Mouse (Mus musculus) limb, embryonic 10.5 days (tissue): Measurements from ENCODE around the gene Tecpr1. TPM values are rescaled to one million over a fixed set of nuclear protein-coding genes. Genes with fewer than 3 reads are reported as not detected.

Experiments
- DNase-seq: peaks from one replicate; pipeline ENCODE4 v3.0.0-alpha.2; 2017; ENCODE audit warnings: low spot score
- H3K27ac ChIP-seq: fragments of 300-500 bp; sonication (generic); 2 replicates; pipeline ENCODE4 v1.5.1; 2016; ENCODE audit warnings: mild to moderate bottlenecking
- H3K27me3 ChIP-seq: fragments of 300-500 bp; sonication (generic); 2 replicates; pipeline ENCODE4 v1.6.1; 2016; ENCODE audit warnings: low read depth, mild to moderate bottlenecking; ENCODE audit not compliant: poor library complexity, severe bottlenecking
- H3K36me3 ChIP-seq: fragments of 300-500 bp; sonication (generic); 2 replicates; pipeline ENCODE4 v1.6.1; 2016; ENCODE audit warnings: mild to moderate bottlenecking, moderate library complexity
- H3K4me1 ChIP-seq: fragments of 300-500 bp; sonication (generic); 2 replicates; pipeline ENCODE4 v1.6.1; 2016
- H3K4me3 ChIP-seq: fragments of 300-500 bp; sonication (generic); 2 replicates; pipeline ENCODE4 v1.5.1; 2016; ENCODE audit warnings: mild to moderate bottlenecking, moderate library complexity
- H3K9me3 ChIP-seq: fragments of 300-500 bp; sonication (generic); replicated peaks from 2 replicates; pipeline ENCODE4 v1.6.1; 2016; ENCODE audit warnings: mild to moderate bottlenecking
- WGBS: fragments of 180-500 bp; shearing (Covaris S2); methylation state at CpG from one replicate; pipeline ENCODE4 v1.1.7; 2016; 5-methylcytosine and 5-hydroxymethylcytosine counted together
- polyA plus RNA-seq: library from polyadenylated mRNA; unstranded; fragments of >200 nt; fragmentation: Nextera tagmentation; extraction: Ambion mirVana; gene quantifications from 2 replicates; pipeline ENCODE4 v1.2.1, GENCODE M21; 2016

Gene Tecpr1
- polyA plus RNA-seq, 1 experiment from 2014 or later, result 21.0 TPM

DNA sequence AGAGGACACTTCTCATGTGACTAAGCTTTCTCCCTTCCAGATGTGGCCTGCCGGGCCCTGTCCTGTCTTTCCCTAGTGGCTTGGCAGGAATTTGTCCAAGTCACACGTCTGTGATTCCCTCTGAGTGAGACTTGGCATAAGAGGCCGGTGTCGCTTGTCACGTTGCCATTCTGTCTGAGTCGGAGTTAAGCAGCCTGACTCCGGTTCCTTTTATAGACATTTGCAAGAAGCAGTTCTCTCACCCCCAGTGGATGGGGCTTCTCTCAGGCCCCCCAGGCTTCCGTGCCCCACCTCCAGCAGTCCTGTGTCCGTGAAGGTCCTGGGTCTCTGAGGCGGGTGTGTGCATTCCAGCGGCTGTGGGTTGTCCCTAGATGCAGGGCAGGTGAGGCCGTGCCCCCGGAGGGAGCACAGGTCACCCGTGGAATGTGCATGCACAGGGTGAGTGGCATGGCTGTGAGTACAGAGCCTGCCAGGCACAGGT, 34.8 kb upstream of the Tecpr1 start:
- peaks cover 56% of the 10 kb centered on the region for H3K36me3 ChIP-seq
- WGBS, result 44% methylated on average over 14 of the region's 14 CpGs

DNA sequence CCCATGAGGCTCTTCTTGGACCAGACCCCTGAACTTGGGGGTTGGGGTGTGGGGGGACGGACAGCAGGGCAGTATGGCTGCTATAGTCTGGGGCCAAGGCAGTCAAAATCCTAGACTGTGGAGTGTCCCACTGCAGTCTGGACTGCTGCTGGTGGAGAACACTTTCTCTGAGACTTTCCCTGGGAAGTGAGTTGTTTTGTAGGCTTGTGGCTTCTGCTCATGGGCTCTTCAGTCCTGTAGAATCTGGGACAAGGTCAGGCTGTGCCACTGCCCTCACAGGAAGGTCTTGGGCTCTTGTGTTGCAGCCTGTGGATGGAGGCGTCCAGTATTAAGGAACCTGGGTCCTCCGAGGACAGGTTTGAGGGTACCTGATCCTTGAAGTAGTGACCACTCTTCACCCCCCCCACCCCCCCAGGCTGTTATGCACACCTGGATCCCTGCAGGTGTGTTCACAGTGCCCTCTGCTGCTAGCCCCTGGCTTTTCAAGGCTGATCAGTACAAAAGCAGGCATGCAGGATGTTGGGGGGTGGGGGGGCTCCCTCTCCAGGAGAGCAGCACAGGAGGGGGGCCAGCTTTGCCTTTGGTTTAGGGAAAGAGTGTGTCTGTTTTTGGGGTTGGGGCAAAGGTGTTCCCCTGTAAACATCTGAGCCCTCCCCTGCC, 34.2 kb upstream of the Tecpr1 start:
- peak overlapping the region; percentile 99 for H3K4me3 ChIP-seq
- no peak for DNase-seq
- 73% methylated on average over 3 of the region's 3 CpGs for WGBS
- peaks cover 54% of the 10 kb centered on the region for H3K4me1 ChIP-seq
- peaks cover 51% of the 10 kb centered on the region for H3K36me3 ChIP-seq
- H3K27ac ChIP-seq, result peak overlapping the region; percentile 98
- H3K9me3 ChIP-seq, result no peaks in the 10 kb centered on the region
- H3K27me3 ChIP-seq, result no peaks in the 10 kb centered on the region

More for the DNA sequence above, 34.8 kb upstream of the Tecpr1 start:
- Histone ChIP-seq H3K27me3 (no peaks in the 10 kb centered on the region), H3K27ac (peak overlapping the region; percentile 98; the same call in 1 of the 2 replicates), H3K9me3 (no peaks in the 10 kb centered on the region), H3K4me3 (peak overlapping the region; percentile 99), H3K4me1 (peaks cover 54% of the 10 kb centered on the region)
- DNase-seq, result no peak

DNA sequence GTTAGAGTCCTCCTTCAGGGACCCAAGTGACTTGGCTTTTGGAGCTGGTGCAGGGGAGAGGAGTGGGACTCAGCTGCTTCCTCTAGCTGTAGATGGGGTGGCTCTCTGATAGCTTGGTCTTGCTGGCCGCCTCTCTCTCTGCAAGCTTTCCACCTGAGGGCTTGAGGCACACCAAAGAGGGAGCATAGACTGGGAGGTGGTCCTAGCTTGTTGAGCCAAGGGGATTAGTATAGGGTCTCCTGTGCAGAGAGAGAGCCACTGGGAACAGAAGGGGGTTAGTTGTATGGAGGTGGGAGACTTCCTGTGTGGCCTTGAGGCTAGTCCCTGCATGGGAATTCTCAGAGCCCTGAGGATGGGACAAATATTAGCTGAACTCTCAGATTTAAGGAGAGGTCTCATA, 33.5 kb upstream of the Tecpr1 start:
- DNase-seq, result no peak
- Histone ChIP-seq H3K4me1 (peaks cover 50% of the 10 kb centered on the region), H3K27ac (peak overlapping the region; percentile 98), H3K27me3 (no peaks in the 10 kb centered on the region), H3K36me3 (peaks cover 47% of the 10 kb centered on the region), H3K4me3 (peak overlapping the region; percentile 99), H3K9me3 (no peaks in the 10 kb centered on the region)
- WGBS, result 58% methylated on average over 1 of the region's 1 CpGs

DNA sequence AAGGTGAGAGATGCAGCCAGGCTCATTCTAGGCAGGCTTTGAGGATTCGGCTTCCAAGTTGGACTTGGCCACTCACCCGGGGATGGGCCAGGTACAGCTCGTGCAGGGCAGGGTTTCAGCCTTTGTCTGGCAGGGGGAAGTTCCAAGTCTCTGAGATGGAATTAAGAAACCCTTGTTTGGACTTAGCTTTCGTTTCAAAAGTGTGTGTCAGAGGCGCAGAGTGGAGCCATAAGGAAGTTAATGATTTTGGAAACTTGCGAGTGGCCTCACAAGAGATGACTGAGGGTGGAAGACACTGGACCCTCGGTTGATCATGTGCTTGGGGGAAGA, 33.1 kb upstream of the Tecpr1 start:
- 20% methylated on average over 7 of the region's 7 CpGs for WGBS
- H3K4me1 ChIP-seq, result peaks cover 46% of the 10 kb centered on the region
- no peaks in the 10 kb centered on the region for H3K9me3 ChIP-seq
- H3K27me3 ChIP-seq, result no peaks in the 10 kb centered on the region
- peak overlapping the region; percentile 98 for H3K27ac ChIP-seq
- peaks cover 43% of the 10 kb centered on the region for H3K36me3 ChIP-seq
- peak overlapping the region; percentile 99 for H3K4me3 ChIP-seq
- no peak for DNase-seq

DNA sequence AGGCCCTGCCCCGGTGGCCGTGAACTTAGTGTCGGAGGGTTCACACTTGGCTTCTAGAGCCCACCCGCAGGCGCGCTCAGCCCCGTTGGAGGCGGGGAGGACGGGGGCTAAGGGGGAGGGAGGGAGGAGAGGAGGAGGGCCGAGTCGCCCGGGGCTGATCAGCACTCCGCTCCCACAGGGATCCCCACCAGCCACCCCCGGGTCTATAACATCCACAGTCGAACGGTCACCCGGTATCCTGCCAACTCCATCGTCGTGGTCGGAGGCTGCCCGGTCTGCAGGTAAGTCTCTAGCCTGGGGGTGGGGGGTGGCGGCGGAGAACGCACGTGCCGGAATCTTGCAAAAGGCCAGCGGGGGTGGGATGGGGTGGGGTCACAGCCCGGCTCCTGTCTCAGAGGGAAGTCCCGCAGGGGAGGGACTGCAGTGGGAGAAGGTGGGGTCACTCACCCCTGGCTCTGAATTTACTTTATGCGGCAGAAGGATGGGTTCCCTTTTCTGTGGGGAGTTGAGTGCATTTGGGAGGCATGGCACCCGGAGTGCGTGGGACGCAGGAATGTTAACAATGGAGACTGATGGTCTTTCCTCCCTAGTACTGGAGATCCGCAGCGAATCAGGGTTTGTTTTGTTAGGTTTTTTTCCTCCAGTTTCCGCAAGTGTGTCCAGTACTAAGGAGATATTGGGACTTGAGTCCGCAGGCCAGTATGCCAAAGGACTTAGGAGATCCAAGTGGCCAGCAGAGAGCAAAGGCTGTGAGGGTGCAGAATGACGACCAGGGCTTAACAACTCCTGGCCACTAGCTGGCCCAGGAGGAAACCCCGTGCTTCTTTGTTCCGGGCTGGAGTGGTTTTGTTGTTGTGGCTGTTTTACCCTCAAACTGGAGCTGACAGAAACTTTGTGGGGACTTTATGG, 32.5 kb upstream of the Tecpr1 start:
- peak; percentile 80 for DNase-seq
- Histone ChIP-seq H3K4me1 (peaks cover 46% of the 10 kb centered on the region), H3K36me3 (peaks cover 37% of the 10 kb centered on the region), H3K27ac (peak overlapping the region; percentile 98), H3K4me3 (peak overlapping the region; percentile 99), H3K9me3 (no peaks in the 10 kb centered on the region), H3K27me3 (no peaks in the 10 kb centered on the region)
- WGBS, result under 1% methylated on average over 40 of the region's 40 CpGs

DNA sequence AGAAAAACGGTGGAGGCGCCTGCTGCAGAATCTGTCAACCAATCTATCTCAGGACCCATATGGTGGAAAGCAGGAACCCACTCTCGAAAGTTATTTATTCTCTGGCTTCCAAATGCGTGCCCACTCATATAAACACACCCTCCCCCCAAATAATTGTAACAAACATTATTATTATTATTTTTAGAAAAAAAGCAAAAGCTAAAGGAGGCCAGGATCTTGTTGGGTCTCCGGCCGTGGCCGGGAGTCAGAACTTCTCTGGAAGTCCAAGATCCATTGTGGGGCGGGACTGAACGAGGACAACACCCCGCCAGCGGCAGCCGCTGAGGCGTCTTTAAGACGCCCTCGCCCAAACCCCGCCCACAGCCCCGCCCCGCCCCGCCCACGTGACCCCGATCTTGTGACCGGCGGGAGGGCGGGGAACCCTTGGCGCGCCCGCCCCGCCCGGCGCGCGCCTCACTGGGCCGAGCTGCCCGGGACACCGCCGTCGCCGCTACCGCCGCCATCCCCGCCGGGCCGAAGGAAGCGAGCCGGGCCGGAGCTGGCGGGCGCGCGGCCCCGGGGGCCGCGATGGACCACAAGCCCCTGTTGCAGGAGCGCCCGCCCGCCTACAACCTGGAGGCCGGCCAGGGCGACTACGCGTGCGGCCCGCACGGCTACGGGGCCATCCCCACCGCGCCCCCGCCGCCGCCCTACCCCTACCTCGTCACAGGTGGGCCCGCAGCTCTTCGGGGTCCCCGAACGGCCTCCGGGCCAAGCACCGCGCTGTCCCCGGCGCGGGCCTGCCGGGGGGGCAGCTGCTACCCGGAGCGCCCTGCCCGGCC, 31.6 kb upstream of the Tecpr1 start:
- Histone ChIP-seq H3K4me3 (peak overlapping the region; percentile 99), H3K9me3 (0 out of 2 replicates have a peak, but pooled peaks cover 2% of the 10 kb centered on the region), H3K27me3 (no peaks in the 10 kb centered on the region), H3K4me1 (peaks cover 39% of the 10 kb centered on the region), H3K27ac (peak overlapping the region; percentile 98), H3K36me3 (peaks cover 28% of the 10 kb centered on the region)
- WGBS, result under 1% methylated on average over 84 of the region's 84 CpGs
- DNase-seq, result peak; percentile 97

DNA sequence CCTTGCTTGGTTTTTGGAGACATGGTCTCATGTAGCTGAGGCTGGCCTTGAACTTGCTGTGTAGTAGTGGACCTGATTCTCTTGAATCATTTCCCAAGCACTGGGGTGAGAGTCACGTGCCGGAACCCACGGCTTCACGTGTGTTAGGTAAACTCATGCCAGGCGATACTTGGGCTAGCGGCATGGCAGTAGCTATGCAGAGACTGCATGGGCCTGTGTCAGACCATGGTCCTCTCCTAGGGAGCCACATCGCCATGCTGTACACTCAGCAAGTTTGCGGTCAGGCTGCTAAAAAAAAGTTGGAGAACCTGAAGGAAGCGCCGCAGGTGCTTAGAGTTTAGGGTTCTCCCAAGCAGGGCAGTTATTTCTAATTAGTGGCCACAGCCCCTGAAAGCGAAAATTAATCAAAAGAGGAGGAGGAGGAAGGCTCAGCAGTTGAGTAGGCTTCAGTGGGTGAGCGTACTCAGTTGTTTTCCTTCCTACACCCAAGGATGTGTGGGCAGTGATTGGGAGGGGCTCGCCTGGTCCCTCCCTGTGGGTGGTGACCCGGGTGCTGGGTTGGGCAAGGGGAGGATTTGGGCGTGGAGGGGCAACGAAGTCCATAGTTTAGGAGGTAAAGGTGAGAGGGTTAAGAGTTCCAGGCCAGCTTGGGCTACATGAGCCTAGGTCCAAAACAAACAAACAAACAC, 30.9 kb upstream of the Tecpr1 start:
- no peaks in the 10 kb centered on the region for H3K27me3 ChIP-seq
- peak overlapping the region; percentile 98 for H3K27ac ChIP-seq
- peak; percentile 42 for DNase-seq
- H3K9me3 ChIP-seq, result 0 out of 2 replicates have a peak, but pooled peaks cover 2% of the 10 kb centered on the region
- peak overlapping the region; percentile 99 for H3K4me3 ChIP-seq
- H3K36me3 ChIP-seq, result peaks cover 21% of the 10 kb centered on the region
- WGBS, result 54% methylated on average over 16 of the region's 16 CpGs
- H3K4me1 ChIP-seq, result peaks cover 37% of the 10 kb centered on the region

DNA sequence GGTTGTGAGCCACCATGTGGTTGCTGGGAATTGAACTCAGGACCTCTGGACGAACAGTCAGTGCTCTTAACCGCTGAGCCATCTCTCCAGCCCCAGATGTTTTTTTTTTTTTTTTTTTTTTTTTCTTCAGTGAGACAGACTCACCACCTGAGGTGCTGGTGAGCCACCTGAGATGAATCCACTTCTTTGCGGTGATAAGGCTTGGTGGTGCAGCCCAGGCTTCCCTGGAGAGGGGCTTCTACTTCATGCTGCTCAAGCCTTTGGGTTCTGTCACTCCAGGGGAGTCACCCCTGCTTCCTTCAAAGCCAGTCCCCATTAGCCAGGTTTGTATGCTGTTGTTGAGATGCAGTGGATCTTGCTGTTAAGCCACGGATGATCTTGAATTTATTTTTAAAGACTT, 29.8 kb upstream of the Tecpr1 start:
- 74% methylated on average over 4 of the region's 4 CpGs for WGBS
- H3K9me3 ChIP-seq, result 0 out of 2 replicates have a peak, but pooled peaks cover 2% of the 10 kb centered on the region
- H3K36me3 ChIP-seq, result peaks cover 11% of the 10 kb centered on the region

DNA sequence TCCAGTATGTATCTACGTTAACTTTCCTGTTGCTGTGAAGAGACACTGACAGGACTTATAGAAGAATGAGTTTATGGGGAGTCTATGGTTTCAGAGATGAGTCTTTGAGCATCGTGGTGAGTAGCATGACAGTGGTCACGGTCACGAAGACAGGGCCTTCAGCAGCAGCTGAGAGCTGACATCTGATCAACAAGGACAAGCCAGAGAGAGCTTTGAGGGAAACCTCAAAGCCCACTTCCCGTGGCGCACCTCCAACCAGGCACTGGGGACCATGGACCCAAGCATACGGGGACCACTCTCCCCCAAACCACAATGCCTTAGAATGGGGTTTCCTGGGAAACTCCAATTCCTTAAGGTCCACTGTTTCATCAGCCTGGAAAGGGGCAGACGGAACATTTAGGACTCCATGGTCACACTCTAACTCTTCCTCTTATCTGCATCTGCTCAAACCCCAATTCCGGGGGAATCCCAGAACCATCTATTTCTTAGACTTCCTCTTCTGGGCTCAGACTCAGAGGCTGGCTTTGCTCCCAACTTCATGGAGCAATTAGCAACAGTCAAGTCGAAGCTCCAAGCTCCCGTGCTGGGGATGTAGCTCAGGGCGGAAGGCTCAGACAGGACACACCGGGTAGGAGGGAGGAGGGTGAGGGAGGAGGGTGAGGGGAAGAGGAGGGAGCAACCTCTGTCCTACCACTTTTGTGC, 28.6 kb upstream of the Tecpr1 start:
- 92% methylated on average over 13 of the region's 13 CpGs for WGBS
- no peak for DNase-seq
- H3K4me3 ChIP-seq, result no peak overlapping the region
- H3K9me3 ChIP-seq, result 0 out of 2 replicates have a peak, but pooled peaks cover 2% of the 10 kb centered on the region
- H3K36me3 ChIP-seq, result no peaks in the 10 kb centered on the region
- H3K27me3 ChIP-seq, result no peaks in the 10 kb centered on the region
- H3K4me1 ChIP-seq, result peaks cover 21% of the 10 kb centered on the region
- no peak overlapping the region for H3K27ac ChIP-seq

More for the DNA sequence above, 29.8 kb upstream of the Tecpr1 start:
- no peaks in the 10 kb centered on the region for H3K27me3 ChIP-seq
- no peak for DNase-seq
- peaks cover 27% of the 10 kb centered on the region for H3K4me1 ChIP-seq
- no peak overlapping the region for H3K4me3 ChIP-seq
- no peak overlapping the region for H3K27ac ChIP-seq

DNA sequence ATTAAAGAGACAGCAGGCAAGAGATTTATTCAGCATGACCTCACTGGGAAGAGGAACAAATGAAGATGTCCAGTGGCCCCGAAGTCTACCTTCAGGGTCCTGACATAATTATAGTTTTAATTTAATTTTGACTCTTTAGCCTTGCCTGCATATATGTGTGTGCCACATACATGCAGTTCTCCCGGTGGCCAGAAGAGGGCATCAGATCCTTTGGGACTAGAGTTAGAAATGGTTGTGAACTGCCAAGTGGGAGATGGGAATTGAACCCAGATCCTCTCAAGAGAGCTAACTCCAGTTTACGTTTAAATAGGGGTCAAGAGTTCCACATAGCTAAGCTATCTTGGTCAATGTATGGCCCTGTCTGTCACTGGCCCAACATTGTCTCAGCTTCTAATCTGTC, 26.5 kb upstream of the Tecpr1 start:
- WGBS, result 88% methylated on average over 3 of the region's 3 CpGs
- H3K4me1 ChIP-seq, result peaks cover 14% of the 10 kb centered on the region

DNA sequence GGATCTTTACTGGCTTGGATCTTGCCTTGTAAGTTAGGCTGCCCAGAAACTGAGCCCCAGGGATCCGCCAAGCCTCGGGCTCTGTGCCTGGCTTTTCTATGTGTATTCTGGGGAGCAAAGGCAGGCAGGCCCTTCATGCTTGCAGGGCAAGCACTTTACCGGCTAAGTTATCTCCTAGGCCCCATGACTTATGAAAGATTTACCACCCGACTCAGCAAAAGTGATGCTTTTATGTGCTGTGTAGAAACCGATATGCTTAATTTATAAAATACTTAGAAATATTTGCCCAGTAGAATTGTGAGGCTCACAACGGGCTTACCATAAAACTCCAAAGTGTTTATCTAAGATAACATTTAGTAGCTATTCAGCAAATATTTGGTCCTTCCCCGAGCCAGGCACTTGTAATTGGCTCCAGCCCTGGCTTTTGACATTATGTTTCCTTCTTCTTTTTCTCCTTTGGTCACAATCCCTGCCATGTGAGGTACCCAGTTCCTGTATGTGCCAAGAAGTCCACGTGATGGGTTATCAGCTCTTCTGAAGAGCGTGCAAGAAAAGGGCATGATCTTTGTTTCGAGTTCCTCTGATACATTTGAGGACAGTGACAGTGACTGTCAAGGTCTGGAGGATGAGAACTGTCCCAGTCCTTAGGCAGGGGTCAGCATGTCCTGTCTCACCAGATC, 24.6 kb upstream of the Tecpr1 start:
- Histone ChIP-seq H3K36me3 (no peaks in the 10 kb centered on the region), H3K9me3 (0 out of 2 replicates have a peak, but pooled peaks cover 2% of the 10 kb centered on the region), H3K27ac (no peak overlapping the region), H3K4me3 (no peak overlapping the region), H3K27me3 (no peaks in the 10 kb centered on the region), H3K4me1 (peaks cover 6% of the 10 kb centered on the region; the same call in 1 of the 2 replicates)
- 77% methylated on average over 10 of the region's 10 CpGs for WGBS
- no peak for DNase-seq

More for the DNA sequence above, 26.5 kb upstream of the Tecpr1 start:
- no peaks in the 10 kb centered on the region for H3K27me3 ChIP-seq
- H3K9me3 ChIP-seq, result 0 out of 2 replicates have a peak, but pooled peaks cover 2% of the 10 kb centered on the region
- no peak for DNase-seq
- H3K4me3 ChIP-seq, result no peak overlapping the region
- H3K36me3 ChIP-seq, result no peaks in the 10 kb centered on the region
- no peak overlapping the region for H3K27ac ChIP-seq
